Mouse (Mus musculus): ENCODE measurements around the gene Ptgis.

Ptgis gene

DNA sequence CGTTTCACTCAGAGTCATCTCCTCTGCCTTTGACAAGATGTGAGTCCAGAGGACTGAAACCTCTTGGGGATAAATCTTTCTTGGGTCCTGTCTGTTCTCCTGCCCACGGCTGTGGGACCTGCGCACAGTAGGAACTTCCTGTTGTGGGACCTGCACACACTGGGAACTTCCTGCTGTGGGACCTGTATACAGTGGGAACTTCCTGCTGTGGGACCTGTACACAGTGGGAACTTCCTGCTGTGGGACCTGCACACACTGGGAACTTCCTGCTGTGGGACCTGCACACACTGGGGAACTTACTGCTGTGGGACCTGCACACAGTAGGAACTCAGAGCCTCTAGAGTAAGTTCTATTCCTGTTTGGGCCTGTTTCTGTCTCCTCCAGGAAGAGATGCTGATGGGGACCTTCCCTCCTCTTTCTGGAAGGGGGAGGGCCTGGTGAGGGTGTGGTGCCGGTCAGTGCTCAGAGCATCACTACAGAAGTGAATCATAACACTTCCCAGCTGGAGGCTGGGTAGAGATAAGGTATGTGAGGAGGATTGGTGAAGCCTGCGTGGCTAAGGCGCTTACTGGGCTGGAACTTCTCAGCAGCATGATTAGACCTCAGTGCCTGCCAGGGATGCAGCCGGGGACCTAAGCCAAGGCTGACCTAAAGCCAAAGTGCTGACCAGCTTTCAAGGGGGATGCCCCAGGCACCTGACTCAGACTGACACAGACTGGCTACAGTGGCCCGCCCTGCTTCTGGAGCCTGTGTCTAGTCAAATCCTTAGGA lies 22.8 kb upstream of the Ptgis start:
- DNase-seq = no peak

DNA sequence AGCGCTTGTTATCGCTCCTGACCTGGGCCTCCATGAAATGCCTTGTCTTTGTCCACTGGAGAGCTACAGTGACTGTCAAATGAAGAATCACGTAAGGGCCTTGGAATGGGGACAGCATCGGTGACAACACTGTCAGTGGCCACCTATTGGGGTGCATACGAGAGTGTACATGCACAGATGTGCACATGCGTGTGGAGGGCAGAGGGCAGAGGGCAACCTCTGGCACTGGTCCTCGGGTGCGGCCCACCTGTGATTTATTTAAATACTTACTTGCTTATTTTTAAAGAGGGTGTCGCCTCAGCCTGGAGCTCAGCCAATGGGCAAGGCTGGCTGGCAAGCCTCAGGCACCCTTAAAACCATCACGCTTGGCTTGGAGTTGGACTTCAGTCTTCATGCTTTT lies 22.0 kb upstream of the Ptgis start:
- no peak for DNase-seq

DNA sequence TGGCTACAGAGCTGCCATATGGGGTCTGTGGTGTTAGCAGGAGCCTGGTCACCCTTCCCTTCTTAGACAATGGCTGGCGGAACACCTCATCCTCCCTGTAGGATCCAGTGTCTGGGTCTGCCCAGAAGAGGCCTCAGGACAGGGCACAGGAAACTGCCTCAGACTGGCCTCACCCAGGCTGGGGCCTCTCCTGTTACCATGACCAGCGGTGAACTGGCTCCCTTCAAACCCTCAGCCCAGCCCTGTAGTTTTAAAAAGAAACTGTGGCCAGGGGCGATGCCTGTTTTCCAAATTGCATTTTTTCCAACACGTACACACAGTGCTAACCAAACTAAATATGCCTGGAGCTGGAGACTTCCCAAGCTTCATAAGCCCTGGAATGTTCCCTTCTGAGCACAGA lies 20.7 kb upstream of the Ptgis start:
- DNase-seq = peak; percentile 15 to 37

DNA sequence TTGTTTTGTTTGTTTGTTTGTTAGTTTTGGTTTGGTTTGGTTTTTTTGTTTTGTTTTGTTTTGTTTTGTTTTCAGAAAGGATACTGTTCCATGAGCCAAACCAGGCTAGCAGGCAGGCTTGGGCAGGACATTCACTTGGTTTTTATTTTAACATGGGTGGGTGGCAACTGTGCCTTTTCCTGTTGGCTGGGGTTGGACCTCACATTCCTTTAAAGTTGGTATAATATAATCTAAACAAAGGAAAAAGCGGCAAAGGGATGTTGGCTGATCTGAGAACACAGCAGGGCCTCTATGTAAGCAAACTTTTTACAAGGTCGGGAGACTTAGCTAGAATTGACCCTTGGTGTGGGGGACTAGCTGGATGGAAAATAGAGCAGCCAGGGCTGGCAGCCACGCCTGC lies 17.4 kb upstream of the Ptgis start:
- no peak for DNase-seq

DNA sequence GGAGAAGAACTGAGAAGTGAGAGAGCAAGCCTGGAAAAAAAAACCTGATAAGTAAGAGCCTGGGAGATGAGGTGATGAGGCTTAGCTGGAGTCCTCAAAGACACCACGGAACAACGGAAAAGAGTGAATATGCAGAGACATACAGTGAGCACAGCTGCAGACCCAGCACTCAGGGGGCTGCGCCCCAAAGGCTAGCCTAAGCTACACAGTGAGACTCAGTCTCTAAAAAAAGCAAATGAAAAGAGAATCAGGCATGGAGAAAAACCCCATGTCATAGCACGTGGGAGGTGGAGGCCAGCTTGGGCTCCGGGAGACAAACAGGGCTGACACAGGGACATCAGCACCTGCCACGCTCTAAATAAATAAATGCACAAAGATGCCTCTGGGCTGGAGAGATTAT lies 14.4 kb upstream of the Ptgis start:
- no peak for DNase-seq

DNA sequence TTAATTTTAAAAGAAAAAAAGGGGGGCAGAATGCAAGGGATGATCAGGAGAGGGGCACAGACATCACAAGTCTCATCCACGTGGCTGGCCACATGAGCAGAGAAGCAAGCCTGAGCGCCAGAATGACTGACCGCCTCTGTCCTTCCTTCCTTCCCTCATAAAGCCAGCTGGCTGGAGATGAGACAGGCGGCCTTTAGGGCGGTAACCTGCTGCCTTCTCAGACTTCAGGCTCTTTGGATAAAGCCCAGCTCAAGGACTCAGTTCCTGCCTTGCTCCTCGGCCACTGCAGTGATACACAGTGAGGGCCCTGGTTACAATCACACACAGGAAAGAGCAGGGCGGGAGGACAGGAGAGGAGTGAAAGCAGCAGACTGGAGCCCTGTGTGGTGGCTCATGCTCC lies 13.8 kb upstream of the Ptgis start:
- peak; percentile 76 to 77 for DNase-seq

DNA sequence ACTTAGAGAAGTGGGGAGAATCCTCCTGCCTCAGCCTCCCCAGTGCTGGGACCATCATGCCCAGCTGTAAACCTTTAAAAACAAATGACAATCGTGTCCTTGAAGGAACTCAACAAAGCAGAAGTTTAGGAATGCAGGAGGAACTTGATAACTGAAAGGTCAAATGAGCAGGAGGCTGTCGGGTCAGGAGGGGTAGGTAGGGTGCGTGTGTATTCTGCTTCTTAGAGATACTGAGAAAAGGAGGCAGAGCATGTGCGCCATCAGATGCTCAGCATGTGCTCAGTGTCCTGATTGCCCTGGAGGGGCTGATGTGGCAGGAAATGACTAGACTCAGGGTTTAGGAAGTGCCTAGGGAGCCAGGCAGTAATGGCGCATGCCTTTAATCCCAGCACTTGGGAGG lies 13.1 kb upstream of the Ptgis start:
- no peak for DNase-seq

DNA sequence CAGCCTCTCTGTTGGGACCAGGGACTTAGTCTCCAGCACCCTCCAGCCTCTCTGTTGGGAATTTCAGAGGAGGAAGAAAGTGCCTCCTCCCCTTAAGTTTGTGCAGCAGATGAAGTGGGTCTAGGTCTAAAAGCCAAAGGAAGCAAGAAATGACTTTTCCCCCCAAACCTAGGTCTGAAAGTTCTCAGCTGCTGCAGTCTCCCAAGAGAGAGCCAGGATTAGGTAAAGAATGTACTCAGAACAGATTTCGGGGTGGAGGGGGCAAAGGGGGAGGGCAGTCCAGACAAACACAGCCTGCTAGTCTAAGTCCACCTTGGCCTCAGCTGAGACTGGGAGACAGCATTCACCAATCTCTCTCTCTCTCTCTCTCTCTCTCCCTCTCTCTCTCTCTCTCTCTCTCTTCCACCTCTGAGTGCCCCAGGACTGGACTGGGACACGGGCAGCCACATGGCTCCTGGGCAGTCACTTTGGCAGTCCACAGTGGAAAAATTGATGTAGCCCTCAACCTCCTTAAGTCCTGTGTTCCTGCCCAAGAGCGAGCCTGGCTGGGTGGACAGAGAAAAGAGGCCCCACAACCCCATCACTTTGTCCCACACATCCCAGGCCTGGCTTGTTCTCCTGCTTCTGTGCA lies 11.8 kb upstream of the Ptgis start:
- peak in 1 of 2 experiments; percentile 21 for DNase-seq

DNA sequence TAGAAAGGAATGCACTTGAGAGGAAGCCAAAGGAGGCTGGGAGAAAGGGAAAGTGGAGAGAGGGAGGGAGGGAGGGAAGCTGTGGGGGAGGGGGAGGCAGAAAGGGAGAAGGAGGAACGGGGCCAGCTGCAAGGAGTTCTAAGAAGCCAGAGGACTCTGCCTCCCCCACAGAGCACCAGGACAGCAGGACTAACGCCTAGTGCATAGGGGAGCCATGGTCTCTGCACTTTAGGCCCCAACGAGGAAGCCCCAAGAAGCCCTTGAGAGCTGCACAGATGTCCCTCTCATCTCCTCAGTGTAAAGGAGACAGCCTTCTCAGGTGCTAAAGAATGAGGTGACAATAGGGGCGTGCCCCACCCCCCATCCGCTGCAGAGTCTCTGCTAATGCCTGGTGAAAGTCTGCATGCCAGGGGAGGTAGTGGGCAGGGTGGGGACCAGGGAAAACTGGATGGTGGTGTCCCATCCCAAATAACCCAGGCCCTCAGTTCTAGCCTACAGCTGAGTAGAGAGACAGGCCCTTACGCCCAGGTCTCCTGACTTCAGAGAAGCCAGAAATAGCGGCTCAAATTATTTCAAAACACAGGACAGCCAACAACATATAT lies 10.4 kb upstream of the Ptgis start:
- DNase-seq = peak; percentile 42 to 52

DNA sequence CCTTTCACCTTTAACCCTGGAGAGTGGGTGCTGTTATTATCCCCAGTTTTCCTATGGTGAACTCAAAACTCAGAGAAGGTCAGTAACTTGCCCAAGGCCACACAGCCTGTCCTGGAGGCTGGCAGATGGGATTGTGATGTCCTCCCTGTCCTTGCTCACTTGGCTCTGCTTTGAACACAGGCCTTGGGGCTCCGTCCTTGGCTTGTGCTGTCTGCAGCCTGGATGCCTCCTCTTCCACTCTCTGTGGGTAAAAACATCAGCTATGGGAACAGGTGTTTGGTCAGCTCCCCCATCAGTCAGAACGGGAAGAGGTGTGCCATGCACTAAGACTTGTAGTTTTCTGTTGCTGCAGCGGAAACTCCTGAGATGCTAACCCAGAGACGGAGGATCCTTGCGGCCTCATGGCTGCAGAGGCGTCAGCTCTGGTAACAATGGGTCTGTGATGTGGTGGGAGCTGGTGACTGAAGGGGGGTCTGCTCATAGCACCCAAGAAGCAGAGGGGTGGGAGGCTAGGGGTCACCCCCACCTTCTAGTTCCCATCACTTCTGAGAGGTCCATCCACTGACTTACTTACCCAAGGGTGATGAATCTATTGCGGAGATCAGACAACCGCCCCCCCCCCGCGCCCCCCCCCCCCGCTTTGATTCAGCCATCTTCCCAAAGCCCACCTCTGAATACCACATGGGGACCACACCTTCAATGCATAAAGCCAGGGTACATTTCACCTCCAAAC lies 9.8 kb upstream of the Ptgis start:
- no peak for DNase-seq

DNA sequence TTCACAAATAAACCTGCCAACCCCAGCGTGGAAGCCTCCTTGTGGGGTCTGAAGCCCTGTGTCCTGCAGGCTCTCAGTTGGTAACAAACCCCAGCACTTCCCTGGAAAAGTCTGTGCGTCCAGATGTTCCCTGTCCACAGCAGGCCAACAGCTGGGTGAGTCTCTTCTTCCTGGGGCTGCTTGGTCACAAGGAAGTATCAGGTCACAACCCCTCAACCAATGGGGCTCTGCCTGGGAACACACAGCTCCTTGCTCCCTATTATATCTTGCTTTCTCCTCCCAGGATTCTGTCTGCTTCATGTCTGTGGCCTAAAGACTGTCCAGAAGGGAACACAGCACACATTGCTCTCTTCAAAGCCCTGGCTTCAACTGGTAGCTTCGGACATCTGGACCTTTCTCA lies 9.2 kb upstream of the Ptgis start:
- peak; percentile 24 to 45 for DNase-seq

DNA sequence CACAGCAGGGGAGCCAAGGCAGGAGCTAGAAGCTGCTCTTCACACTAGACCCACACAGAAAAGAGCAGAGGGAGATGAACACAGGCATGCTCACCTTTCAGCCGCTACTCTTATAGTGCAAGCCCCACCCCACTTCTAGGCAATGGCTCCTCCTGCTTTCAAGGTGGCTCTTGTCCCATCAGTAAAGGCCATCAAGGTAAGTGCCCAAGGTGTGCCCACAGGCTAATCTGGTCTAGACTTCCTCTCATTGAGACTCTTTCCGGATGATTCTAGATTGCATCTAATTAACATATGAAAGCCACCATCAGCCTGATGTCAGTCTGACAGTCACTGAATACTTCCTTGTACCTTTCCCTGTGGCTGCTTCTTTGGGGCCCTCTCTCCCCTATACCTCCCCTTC lies 7.4 kb upstream of the Ptgis start:
- no peak for DNase-seq

DNA sequence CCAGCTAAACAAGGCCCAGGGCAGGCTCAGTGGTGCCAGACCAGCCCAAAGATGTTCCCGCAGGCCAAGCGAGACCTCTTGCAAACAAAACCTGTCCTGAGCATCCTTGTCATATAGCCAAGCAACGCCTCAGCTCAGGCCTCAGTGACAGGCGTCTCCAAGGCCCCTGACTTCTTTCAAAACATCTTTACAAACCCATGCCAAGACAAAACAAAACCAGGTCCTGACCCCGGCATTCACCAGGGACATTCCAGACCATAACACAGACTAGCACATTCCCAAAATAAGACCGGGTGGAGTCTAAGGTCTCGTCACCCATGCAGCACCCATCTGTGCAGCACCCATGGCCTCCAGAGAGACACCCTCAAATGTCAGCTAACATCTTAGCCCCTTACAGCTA lies 6.3 kb upstream of the Ptgis start:
- DNase-seq = no peak

DNA sequence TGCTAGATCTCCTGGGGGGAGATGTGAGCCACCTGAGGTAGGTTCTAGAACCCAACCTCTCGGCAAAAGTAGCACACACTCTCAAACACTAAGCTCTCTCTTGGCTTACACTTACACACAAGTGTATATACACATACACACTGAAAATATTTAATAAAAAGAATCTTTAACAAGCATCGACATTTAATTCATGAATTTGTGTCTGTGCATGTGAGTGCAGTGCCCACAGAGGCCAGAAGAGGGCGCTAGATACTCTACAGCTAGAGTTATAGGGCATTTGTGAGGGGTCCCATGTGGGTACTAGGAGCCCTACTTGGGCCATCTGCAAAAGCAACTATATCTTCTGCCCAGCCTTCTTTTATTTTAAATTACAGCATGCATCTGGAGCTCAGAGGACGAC lies 4.5 kb upstream of the Ptgis start:
- DNase-seq = no peak

DNA sequence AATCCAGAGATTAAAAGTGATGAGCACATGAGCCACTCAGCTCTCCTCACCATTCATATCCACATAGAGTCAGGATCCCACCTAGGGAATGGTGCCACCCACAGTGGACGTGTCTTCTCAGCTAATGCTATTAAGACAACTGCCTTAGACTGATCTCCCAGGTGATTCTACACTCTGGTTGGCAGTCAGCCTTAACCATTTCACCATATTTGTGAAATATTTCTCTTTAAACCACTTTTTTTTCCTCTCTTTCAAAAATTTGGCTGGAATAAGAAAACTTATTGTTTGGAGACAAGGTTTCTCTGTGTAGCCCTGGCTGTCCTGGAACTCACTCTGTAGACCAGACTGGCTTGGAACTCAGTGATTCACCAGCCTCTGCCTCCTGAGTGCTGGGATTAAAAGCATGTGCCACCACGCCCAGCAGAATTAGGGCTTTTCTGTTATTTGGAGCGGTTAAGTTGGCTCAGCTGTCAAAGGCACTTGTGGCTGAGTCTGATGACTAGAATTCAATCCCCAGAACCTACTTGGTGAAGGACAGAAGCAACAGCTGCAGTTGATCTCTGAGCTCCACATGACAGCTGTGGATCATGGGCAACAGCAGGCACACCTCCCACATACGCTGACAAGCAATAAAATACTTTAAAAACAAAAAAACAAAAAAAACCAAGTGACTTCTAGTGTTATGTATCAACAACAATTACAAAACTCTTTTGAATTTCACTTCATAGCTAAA lies 3.6 kb upstream of the Ptgis start:
- no peak for DNase-seq

DNA sequence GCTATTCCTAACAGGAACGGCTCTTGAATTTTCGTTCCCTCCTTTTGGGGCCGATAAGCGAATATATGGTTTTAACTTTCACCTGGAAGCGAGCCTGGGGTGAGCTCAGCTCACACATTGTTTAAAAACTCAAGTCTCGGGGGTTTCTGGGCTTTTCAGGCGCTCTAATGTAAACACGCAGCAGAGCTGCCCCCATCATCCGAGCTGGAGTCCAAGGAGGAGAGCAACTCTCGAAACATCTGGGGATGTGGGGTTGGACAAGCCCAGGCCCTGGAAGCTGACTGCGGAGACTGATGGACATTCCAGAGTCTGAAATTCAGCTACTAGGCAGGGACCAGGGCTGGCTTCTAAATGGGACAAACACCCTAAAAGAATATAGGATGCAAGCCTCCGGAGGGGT lies 1.1 kb downstream of the Ptgis start:
- no peak for DNase-seq

DNA sequence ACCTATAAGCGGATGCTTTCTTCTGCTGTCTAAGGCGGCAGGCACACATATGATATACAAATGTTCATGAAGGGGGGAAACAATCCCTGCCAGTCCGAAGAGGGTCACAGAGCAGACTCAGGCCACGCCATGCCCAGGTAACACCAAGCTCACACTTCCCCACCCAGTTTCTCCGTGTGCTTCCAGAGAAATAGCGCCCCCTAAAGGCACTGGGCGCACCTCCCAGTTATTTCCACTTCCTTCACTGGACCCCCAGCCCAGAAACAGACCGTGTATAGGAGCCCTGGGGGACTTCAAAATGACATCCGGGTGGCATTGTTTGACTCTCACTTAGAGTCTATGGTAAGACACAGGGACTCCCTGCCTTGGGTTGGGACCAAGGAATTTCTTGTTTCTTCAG lies 3.2 kb downstream of the Ptgis start:
- DNase-seq = no peak

DNA sequence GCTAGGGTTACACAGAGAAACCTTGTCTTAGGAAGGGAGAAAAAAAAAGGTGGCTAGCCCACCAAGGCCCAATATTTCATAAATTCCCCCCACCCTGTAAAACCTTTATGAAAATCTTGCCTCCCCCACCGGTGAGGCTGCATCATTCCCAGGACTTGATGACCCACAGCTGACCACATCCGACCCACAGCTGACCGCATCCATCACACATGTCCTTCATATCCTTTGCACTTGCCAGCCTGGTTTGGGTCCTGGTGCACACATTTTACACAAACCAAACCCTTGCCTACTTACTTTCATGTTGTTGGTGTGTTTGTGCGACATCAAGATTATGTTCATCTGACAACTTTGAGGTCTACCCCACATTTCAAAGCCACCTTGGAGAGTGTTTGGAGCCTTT lies 4.2 kb downstream of the Ptgis start:
- no peak for DNase-seq

DNA sequence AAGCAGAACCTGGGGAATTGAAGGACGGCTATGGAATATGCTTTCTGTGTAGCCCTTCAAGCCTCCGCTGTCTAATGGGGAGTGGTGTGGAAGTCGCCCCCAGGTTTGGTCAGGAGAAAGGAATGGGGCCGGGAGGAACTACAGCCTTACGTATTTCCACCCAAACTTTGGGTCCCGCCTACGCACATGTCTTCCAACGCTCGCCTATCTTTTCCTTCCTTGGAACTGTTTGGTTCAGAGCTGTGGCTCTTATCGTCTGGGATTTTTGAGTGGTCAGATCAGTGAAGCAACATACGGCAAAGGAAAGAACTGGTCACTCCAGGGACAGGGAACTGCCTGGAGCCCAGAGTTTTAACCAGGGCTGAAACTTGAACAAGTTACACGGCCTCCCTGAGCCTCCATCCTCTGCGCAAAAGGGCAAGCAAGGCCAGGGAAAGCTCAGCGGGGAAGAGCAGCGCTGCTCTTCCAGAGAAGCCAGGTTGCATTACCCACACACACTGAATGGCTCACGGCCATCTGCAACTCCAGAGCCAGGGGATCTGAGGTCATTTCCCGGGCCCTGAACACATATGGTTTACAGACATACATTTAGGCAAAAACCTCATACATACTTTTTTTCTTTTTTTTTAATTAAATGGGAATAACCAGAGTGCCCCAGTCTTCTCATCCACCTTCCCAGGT lies 4.9 kb downstream of the Ptgis start:
- DNase-seq = no peak

DNA sequence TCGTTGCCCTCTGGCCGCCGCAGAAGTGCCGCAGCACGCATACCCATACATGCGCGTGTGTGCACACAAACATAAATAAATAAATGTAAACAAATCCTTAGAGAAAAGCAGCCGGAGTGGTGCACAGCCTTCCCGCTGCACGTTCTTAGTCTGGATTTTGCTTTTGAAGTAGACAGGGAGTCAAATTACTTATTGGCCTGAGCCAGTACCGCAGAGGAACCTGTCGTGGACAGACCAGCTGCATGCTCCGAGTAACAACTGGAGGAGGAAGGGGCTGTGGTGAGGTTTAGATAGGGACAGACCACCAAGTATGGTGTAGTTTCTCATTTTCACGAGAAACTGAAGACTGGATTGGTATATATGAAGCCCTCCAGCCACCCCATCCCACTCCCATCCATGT lies 6.6 kb downstream of the Ptgis start:
- no peak for DNase-seq

DNA sequence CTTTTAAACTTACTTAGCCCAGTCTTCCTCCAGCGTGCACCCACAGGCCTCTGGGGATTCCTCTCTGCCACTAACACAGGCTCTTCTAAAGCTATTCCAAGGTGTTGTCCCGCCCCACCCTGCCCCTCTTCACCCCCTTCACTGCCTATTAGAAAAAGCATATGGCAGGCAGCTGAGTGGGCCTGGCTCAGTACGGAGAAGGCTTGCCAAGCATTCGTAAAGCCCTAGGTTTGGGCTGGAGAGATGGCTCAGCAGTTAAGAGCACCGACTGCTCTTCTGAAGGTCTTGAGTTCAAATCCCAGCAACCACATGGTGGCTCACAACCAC lies 7.4 kb downstream of the Ptgis start:
- no peak for DNase-seq
